Mouse (Mus musculus) testis, adult 2 months (tissue): ENCODE results near the gene Cfd. TPM values are rescaled to one million over a fixed set of nuclear protein-coding genes. Genes with fewer than 3 reads are reported as not detected.

ENCODE experiments used
- H3K27ac ChIP-seq: fragments of 200-500 bp; 2 replicates; pipeline ENCODE4 v1.5.1; 2012; ENCODE audit warnings: low read depth, low read length; ENCODE audit not compliant: control insufficient read depth, insufficient read depth
- H3K27me3 ChIP-seq: fragments of 200-500 bp; 2 replicates; pipeline ENCODE4 v1.6.1; 2012; ENCODE audit warnings: mild to moderate bottlenecking, low read length, moderate library complexity; ENCODE audit not compliant: control insufficient read depth, insufficient read depth
- H3K36me3 ChIP-seq: fragments of 200-500 bp; 2 replicates; pipeline ENCODE4 v1.6.1; 2012; ENCODE audit warnings: mild to moderate bottlenecking, low read length; ENCODE audit not compliant: control insufficient read depth, insufficient read depth
- H3K4me1 ChIP-seq: fragments of 200-500 bp; 2 replicates; pipeline ENCODE4 v1.6.1; 2012; ENCODE audit warnings: low read length; ENCODE audit not compliant: control insufficient read depth, insufficient read depth
- H3K4me3 ChIP-seq: fragments of 200-500 bp; 2 replicates; pipeline ENCODE4 v1.5.1; 2012; ENCODE audit warnings: low read depth, mild to moderate bottlenecking, low read length, moderate library complexity, mixed read lengths; ENCODE audit not compliant: control insufficient read depth
- CTCF ChIP-seq: fragments of 200-500 bp; IDR thresholded peaks from 2 replicates; pipeline ENCODE4 v1.5.1; 2012; ENCODE audit warnings: low read depth, mild to moderate bottlenecking, inconsistent platforms, low read length, moderate library complexity; ENCODE audit not compliant: control insufficient read depth, insufficient read depth, insufficient replicate concordance
- POLR2A ChIP-seq: fragments of 200-500 bp; IDR thresholded peaks from 2 replicates; pipeline ENCODE4 v1.6.1; 2012; ENCODE audit warnings: low read depth, mild to moderate bottlenecking, inconsistent platforms, low read length, moderate library complexity; ENCODE audit not compliant: control insufficient read depth
- polyA plus RNA-seq: library from polyadenylated mRNA; depleted of rRNA; stranded (reverse); fragments of >200 nt; gene quantifications from 2 replicates; pipeline ENCODE4 v1.2.3, GENCODE M21; 2012; rRNA removed

Cfd gene
- polyA plus RNA-seq, 1 experiment: 18.0 TPM

GRCm38 (mm10) chr10:79933861-79934260 is 43.2 kb downstream of the Cfd start:
- Histone ChIP-seq H3K4me3 (peak overlapping the region; percentile 7; the same call in 1 of the 2 replicates), H3K36me3 (no peaks in the 10 kb centered on the region), H3K27me3 (no peaks in the 10 kb centered on the region), H3K27ac (no peak overlapping the region), H3K4me1 (peaks cover 33% of the 10 kb centered on the region)
- TF ChIP-seq CTCF (no peak), POLR2A (no peak)

- no peak for TF ChIP-seq CTCF
- no peak for TF ChIP-seq POLR2A
- no peaks in the 10 kb centered on the region for H3K36me3 ChIP-seq
- H3K4me1 ChIP-seq: peaks cover 31% of the 10 kb centered on the region
- H3K27me3 ChIP-seq: no peaks in the 10 kb centered on the region
- no peak overlapping the region for H3K27ac ChIP-seq
- H3K4me3 ChIP-seq: no peak overlapping the region
These were observed 43.6 kb downstream of the Cfd start for GRCm38 (mm10) chr10:79934272-79934721.

DNA sequence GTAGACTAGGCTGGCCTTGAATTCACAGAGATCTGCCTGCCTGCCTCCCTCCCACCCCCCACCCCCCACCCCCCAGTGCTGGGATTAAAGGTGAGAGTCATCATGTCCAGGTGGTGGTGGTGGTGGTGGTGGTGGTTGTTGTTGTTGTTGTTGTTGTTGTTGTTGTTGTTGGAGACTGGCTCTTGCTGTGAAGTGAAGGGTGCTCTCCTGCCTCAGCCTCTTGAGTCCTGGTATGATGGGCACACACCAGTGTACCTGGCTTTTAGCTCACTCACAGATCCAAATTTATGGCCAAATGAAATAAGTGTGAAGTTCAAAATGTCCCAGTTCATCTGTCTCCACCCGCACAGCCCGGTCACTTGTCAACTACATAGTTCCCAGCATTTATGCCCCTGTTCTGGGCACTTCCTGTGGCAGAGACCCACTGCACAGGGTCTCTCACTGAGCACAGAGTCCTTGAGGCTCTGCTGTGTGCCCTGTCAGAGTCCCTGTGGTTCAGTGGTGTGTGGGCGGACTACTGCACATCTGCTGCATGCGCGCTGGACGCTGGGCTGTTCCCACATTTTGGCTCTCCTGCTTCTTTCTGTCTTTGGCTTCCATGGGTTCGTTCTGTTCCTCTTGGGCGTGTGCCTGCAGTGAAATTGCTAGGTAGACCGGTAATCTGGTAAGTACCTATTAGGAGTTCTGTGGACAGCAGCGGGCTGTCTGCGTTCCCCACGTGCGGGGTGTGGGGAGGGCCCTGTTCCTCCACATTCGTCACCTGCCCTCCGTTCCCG is 44.3 kb downstream of the Cfd start:
- no peak for TF ChIP-seq CTCF
- TF ChIP-seq POLR2A: no peak
- no peaks in the 10 kb centered on the region for H3K36me3 ChIP-seq
- H3K4me3 ChIP-seq: no peak overlapping the region
- no peaks in the 10 kb centered on the region for H3K27me3 ChIP-seq
- H3K4me1 ChIP-seq: peaks cover 29% of the 10 kb centered on the region
- no peak overlapping the region for H3K27ac ChIP-seq

- Histone ChIP-seq H3K4me1 (peaks cover 29% of the 10 kb centered on the region), H3K27me3 (no peaks in the 10 kb centered on the region), H3K27ac (no peak overlapping the region), H3K4me3 (no peak overlapping the region), H3K36me3 (no peaks in the 10 kb centered on the region)
- TF ChIP-seq CTCF: no peak
- TF ChIP-seq POLR2A: no peak
These were observed 45.7 kb downstream of the Cfd start for GRCm38 (mm10) chr10:79936284-79936910.

DNA sequence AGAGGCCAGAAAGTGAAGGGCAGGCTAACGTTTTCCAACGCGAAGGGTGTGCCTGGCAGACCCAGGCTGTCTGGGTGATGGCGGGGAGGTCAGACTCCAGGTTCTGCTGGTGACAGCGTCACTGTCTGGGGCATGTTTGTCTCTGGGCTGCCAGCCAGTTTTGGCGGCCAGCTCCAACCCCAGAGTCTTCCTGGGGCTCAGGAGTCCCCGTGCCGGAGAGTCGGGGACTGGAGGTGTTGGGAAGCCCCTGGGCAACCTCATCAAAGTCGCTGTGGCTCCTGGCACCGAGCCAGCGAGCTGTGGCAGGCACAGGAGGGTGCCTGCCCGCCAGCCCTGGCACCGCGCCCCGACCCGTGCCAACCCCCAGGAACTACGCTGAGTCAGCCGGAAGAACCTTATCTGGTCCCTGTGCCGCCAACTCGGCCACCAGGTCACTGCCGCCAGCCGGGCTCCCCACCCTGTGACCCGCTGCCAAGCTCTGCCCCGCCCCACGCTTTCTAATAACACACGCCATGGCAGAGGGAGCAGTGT is 46.3 kb downstream of the Cfd start:
- H3K36me3 ChIP-seq: no peaks in the 10 kb centered on the region
- H3K4me3 ChIP-seq: no peak overlapping the region
- TF ChIP-seq POLR2A (no peak), CTCF (no peak)
- no peak overlapping the region for H3K27ac ChIP-seq
- peaks cover 29% of the 10 kb centered on the region for H3K4me1 ChIP-seq
- no peaks in the 10 kb centered on the region for H3K27me3 ChIP-seq

- no peak for TF ChIP-seq CTCF
- no peak for TF ChIP-seq POLR2A
- H3K27me3 ChIP-seq: no peaks in the 10 kb centered on the region
- H3K4me1 ChIP-seq: peaks cover 23% of the 10 kb centered on the region
- H3K27ac ChIP-seq: no peak overlapping the region
- no peak overlapping the region for H3K4me3 ChIP-seq
- no peaks in the 10 kb centered on the region for H3K36me3 ChIP-seq
These were observed 47.3 kb downstream of the Cfd start for GRCm38 (mm10) chr10:79937775-79938526.

DNA sequence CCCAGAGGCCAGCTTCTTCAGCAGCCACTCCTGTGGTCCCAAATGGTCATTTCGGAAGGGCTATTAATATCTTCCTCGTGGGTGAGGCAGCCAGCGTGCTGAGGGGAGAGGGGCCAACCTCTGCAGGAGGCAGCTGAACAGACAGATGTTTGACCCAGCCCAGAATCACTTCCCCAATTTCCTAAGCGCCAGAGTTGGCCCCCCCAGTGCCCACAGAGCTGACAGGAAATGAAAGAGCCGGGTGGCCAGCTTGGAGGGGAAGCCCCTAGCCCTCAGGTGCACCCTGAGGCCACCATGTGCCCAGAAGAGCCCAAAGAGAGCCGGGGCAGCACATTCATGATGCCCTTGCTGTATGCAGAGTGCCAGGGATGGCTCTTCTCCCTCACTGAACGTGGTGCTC is 50.1 kb downstream of the Cfd start:
- H3K4me1 ChIP-seq: peaks cover 8% of the 10 kb centered on the region
- TF ChIP-seq POLR2A (no peak), CTCF (no peak)
- no peaks in the 10 kb centered on the region for H3K36me3 ChIP-seq
- H3K4me3 ChIP-seq: no peak overlapping the region
- H3K27ac ChIP-seq: no peak overlapping the region
- no peaks in the 10 kb centered on the region for H3K27me3 ChIP-seq

Other genes starting within 250 kb of the Cfd start
- gene Odf3l2, start 245.1 kb upstream of the Cfd start, polyA plus RNA-seq: not detected in 2 replicates
- not detected in 2 replicates for gene Madcam1, start 226.3 kb upstream of the Cfd start, polyA plus RNA-seq
- gene Tpgs1, start 221.5 kb upstream of the Cfd start, polyA plus RNA-seq: 33.9 and 36.7 TPM in 2 replicates
- 855 and 952 TPM in 2 replicates for gene Cdc34, start 208.7 kb upstream of the Cfd start, polyA plus RNA-seq
- 0.33 and 0.52 TPM in 2 replicates for gene Gzmm, start 201.8 kb upstream of the Cfd start, polyA plus RNA-seq
- gene Bsg, start 186.4 kb upstream of the Cfd start, polyA plus RNA-seq: 849 and 920 TPM in 2 replicates
- gene Hcn2, start 174.2 kb upstream of the Cfd start, polyA plus RNA-seq: 0.69 and 0.88 TPM in 2 replicates
- 30.6 and 32.5 TPM in 2 replicates for gene Polrmt, start 144.3 kb upstream of the Cfd start, polyA plus RNA-seq
- gene Fgf22, start 135.8 kb upstream of the Cfd start, polyA plus RNA-seq: 0.28 and 0.53 TPM in 2 replicates
- 989 and 1,153 TPM in 2 replicates for gene Rnf126, start 123.9 kb upstream of the Cfd start, polyA plus RNA-seq
- gene Fstl3, start 113.6 kb upstream of the Cfd start, polyA plus RNA-seq: 13.8 and 16.1 TPM in 2 replicates
- 0.11 TPM in 1 of 2 replicates, not detected in the other for gene Prss57, start 99.9 kb upstream of the Cfd start, polyA plus RNA-seq
- gene Palm, start 97.3 kb upstream of the Cfd start, polyA plus RNA-seq: 8.1 and 9.1 TPM in 2 replicates
- 0.27 and 0.36 TPM in 2 replicates for gene Misp, start 69.9 kb upstream of the Cfd start, polyA plus RNA-seq
- 125 and 126 TPM in 2 replicates for gene Ptbp1, start 36.4 kb upstream of the Cfd start, polyA plus RNA-seq
- 0.72 and 0.90 TPM in 2 replicates for gene Prtn3, start 16.4 kb upstream of the Cfd start, polyA plus RNA-seq
- gene Plppr3, start 16.2 kb upstream of the Cfd start, polyA plus RNA-seq: 1.6 and 2.7 TPM in 2 replicates
- 0.11 and 0.22 TPM in 2 replicates for gene Elane, start 4.6 kb upstream of the Cfd start, polyA plus RNA-seq
- gene Med16, start 18.1 kb downstream of the Cfd start, polyA plus RNA-seq: 163 and 181 TPM in 2 replicates
- not detected in 2 replicates for gene Gm26602, start 20.0 kb downstream of the Cfd start, polyA plus RNA-seq
- gene Kiss1r, start 26.1 kb downstream of the Cfd start, polyA plus RNA-seq: 0.75 and 0.99 TPM in 2 replicates
- 15.0 and 15.2 TPM in 2 replicates for gene R3hdm4, start 30.4 kb downstream of the Cfd start, polyA plus RNA-seq
- 59.5 and 65.0 TPM in 2 replicates for gene Arid3a, start 36.2 kb downstream of the Cfd start, polyA plus RNA-seq
- 33.9 and 36.5 TPM in 2 replicates for gene Wdr18, start 69.3 kb downstream of the Cfd start, polyA plus RNA-seq
- gene Grin3b, start 79.9 kb downstream of the Cfd start, polyA plus RNA-seq: 17.4 and 18.9 TPM in 2 replicates
- gene Tmem259, start 93.5 kb downstream of the Cfd start, polyA plus RNA-seq: 202 and 209 TPM in 2 replicates
- 4.4 and 6.8 TPM in 2 replicates for gene Cnn2, start 97.7 kb downstream of the Cfd start, polyA plus RNA-seq
- 2.2 and 2.3 TPM in 2 replicates for gene Abca7, start 105.6 kb downstream of the Cfd start, polyA plus RNA-seq
- 2.1 and 3.4 TPM in 2 replicates for gene Arhgap45, start 125.8 kb downstream of the Cfd start, polyA plus RNA-seq
- gene Polr2e, start 148.9 kb downstream of the Cfd start, polyA plus RNA-seq: 104 and 113 TPM in 2 replicates
- 3,516 and 3,720 TPM in 2 replicates for gene Gpx4, start 156.3 kb downstream of the Cfd start, polyA plus RNA-seq
- 13.9 and 14.0 TPM in 2 replicates for gene Sbno2, start 214.7 kb downstream of the Cfd start, polyA plus RNA-seq
- 215 and 222 TPM in 2 replicates for gene Stk11, start 224.9 kb downstream of the Cfd start, polyA plus RNA-seq
- 241 and 347 TPM in 2 replicates for gene Atp5d, start 247.8 kb downstream of the Cfd start, polyA plus RNA-seq
- 3.8 and 5.1 TPM in 2 replicates for gene Cbarp, start 250.0 kb downstream of the Cfd start, polyA plus RNA-seq